Mouse (Mus musculus): Measurements from ENCODE around the gene Agap1.

Agap1 gene

DNA sequence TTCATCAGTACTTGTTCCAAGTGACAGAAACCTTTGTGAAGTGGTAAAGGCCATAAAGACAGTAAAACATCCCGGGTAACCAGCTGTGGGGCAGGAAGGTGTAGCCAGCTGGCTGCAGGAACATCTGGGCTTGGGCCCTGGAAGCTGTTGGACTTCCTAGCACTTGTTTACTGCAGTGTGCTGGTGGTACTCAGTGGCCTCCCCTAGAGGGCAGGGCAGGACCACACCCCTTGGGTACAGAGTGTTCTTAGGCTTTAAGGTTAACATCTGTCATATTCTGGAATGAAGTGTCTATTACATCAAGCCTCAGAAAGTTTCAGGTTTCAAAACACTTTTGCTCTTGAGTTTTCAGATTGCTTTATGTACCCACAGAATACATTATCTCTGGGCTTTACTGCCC is 376.5 kb downstream of the Agap1 start:
- in situ Hi-C loops (cut with MseI, MboI) = no loop called here

DNA sequence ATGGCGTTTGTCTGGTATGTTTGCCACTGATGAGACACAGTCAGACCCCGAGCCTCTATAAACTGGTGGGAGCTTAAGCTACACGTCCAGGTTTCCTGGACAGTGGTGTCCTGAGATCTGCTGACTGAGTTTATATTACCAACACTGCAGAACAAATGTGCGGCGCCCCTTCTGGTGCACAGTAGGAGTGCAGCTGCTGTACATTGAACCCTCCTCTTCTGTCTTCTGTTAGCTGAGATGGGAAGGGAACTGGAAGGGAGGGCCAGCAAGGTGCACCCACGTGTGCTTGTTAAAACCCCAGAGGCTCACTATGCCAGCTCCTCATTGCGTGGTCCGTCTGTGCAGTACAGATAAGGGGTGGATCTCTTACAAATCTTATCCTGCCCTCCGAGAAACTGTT is 389.5 kb downstream of the Agap1 start:
- in situ Hi-C loops (cut with MseI, MboI) = no loop called here

- in situ Hi-C loops (cut with MseI, MboI) = no loop called here
These were observed 390.9 kb downstream of the Agap1 start for GRCm38 (mm10) chr1:89845487-89845886.

DNA sequence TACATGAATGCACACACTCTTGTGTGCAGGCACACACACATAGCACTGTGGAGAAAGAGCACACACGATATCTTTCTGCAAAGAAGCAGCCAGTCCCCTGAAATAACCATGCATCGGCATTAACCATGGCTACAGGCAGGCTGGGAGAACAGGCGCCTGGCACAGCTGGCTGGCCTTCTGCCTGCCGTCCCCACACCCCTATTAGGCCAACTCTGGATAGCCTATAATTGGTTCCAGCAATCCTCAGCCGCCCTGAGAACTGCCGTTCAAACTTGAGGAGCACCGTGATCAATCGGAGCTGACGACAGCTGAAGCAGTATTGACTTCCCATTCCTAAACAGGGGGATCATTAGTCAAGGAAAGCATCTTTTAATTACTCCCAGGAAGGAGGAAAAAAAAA is 391.5 kb downstream of the Agap1 start:
- in situ Hi-C loops (cut with MseI, MboI) = no loop called here

DNA sequence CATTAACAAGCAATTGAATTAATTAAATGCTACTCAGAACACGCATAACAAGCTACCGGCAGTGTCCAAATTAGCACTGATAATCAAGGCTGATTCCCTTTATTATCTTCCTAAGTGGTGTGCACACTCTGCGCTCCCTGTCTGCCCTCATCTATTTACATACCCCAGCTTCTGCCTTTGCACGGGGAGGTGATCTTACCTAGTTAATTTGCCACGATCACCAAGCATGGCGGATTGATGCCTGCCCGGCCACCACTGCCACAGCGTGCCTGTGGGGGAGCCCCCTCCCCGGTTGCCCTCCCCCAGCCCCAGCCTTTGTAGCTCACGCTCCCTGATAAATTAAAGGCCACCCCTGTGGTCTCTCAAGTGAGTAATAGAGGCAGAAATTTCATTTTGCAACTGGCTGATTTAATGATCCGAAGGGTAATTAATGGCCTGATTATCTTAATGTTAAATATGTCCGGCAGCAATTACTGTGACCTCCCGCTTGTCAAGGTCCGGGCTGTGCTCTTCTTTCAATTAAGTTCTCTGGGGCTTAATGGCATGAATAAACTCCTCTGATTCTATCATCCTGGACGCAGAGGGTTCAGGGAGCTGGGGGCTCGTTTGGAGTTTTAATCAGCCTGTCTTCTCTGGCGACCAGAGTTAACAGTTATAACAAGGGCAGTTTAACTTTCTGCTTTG is 393.9 kb downstream of the Agap1 start:
- in situ Hi-C loops (cut with MseI, MboI) = no loop called here

DNA sequence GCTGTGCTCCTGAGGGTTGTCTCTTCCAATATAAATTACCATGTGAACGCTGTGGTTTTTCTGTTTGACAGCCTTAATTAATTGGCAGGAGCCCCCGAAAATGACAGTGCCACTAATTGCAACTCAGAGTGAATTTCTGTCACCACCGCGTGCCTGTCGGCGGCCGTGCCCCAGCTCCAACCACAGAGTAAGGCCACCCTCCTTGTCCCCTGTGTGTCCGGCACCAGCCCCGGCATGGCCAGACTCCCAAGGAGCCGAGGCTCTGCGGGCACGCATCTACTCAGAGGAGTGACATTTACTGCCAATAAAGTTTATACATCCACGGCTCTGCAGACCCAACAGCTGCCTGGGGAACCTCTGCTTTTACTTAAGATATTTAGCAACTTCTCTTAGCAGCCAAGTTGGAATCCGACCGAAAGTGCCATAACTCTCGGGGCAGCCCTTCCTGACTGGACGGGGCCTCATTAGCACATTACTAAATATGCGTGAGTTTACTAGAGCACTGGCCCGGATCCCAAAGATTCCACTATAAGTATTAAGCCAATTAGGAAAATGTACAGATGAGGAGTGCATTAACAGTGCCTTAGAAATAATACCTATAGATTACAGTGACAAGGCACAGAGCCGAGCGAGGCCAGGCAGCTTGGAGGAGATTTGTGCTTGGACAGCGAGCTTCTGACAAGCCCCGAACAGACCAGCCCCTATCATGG is 394.7 kb downstream of the Agap1 start:
- in situ Hi-C loops (cut with MseI, MboI) = no loop called here

- in situ Hi-C loops (cut with MseI, MboI) = no loop called here
These were observed 395.2 kb downstream of the Agap1 start for GRCm38 (mm10) chr1:89849861-89850230.

- in situ Hi-C loops (cut with MseI, MboI) = no loop called here
These were observed 396.2 kb downstream of the Agap1 start for GRCm38 (mm10) chr1:89850681-89851414.

DNA sequence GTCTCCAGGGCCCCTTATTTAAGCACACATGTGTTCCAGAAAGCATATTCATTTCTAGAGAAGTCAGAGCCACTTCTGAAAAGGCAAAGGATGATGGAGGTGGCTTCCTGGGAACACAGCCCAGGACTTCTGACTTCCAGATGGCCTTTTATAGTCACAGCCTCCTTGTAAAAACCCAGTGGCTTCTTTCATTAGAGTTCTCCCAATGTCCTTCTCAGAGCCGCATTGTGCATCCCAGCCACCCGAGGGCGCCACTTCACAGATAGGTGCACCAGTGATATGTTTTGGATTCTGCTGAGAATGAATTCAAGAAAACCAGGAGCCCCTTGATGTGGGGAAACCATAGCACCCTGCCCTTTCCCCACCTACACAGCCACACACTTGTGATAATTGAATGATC is 404.6 kb downstream of the Agap1 start:
- in situ Hi-C loops (cut with MseI, MboI) = no loop called here

DNA sequence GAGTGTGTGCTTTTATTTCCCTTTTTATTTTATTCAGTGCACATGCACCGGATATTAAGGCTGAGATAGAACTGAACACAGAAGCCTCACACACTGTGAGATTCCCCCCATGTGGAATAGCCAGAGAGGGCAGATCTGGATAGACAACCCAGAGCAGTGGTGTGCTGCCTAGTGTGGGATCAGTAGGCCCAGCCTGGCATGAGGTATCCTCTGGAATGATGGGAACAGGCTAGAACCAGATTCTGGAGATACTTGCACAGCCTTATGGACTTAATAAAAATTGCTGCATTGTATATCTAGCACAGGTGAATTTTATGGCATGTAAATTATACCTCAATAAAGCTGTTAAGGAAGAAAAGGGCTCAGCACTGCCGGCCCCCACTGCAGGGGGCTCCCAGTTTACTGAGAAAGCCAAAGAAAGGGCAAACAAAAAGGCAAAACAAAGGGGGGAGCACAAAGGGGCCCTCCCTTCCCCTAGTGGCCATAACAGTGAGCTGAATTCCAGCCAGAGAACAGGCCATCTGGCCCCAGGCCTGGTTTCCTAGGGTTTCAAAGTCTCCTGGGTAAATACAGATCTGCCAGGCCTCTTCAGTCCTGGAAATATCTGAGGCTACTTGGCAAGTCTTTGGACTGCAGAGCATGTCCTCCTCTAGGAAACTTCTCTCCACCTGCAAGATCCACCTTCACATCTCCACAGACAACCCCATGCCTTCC is 405.6 kb downstream of the Agap1 start:
- in situ Hi-C loops (cut with MseI, MboI) = no loop called here

- in situ Hi-C loops (cut with MseI, MboI) = no loop called here
These were observed 411.2 kb downstream of the Agap1 start for GRCm38 (mm10) chr1:89865787-89866186.

DNA sequence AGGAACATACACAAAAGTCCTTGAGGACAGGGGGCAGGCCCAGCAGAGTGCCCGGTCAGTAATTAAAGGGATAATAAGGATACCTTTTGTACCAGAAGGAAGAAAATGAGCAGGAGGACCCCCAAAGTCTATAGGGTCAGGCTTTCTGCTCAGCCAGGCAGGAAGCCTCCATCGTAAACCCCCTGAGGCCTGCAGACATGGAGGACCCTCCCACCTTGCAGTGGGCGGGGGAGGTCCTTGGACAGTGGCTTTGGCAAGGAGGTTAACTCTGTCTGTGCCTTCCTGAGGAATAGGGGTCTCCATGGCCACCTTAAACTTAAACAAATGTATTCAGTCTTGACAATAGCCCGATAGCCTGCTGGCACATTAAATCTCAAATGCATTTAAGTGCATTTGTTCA is 413.2 kb downstream of the Agap1 start:
- in situ Hi-C loops (cut with MseI, MboI) = no loop called here

DNA sequence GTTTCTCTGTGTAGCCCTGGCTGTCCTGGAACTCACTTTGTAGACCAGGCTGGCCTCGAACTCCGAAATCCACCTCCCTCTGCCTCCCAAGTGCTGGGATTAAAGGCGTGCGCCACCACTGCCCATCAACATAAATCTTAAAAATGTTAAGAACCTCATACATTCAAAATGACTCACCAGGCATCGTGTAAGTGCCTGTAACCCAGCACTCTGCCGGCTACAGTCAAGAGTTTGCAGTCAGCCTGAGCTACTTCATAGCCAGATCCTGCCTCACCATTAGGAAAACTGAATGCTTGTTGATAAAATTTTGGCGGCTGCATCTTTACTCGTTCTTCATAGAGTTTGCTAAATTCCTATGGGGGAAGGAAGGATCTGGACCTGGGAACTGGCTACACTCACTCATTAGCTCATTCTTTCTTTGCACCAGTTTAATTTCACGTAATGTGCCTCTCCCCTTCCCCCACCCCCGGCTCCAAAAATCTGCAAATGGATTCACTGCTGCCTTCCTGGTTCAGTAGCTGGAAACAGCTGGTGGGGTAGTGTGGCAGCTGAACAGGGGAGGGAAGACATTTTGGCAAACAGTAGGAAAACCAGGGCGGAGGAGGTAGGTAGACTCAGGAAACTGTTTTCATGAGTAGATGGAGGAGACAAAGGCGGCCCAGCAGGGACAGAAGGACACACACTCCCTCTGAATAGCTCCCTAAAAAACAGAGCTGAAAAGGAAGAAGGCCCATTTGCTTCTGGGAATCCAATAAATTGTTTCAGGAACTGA is 415.7 kb downstream of the Agap1 start:
- in situ Hi-C loops (cut with MseI, MboI) = no loop called here

GRCm38 (mm10) chr1:89870906-89871211 is 416.3 kb downstream of the Agap1 start:
- in situ Hi-C loops (cut with MseI, MboI) = no loop called here

DNA sequence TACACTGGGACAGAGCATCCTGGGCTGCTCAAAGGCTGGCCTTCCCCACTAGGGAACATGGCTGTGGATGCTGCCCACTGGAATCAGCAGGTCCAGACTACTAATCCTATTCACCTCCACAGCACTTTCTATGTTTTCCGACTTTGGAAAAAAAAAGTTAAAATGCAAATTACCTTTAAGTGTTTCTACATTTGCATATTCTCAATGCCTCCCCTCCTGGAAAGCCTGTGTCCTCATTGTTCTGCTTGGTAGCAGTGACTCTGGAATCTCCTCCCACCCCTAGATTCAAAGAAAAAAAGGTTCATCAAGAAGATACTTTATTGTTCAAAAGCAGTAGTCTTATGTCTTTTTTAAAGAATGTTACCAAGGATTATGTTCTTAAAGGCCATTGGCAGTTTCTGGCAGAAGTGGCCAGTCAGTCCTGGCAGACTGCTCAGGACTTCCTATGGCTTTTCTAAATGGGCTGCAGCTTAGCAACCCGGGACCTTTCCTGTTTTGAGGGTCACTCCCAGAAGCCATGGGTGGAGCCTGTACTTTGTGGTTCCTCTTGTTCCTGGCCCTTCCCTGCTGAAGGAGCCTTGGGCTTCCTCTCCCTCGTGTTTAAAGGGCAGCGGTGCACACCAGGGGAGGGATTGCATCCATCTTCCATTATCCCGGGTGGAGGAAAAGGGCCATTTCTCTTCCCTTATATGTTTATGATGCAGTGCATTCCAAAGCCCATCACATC is 421.9 kb downstream of the Agap1 start:
- in situ Hi-C loops (cut with MseI, MboI) = no loop called here

- in situ Hi-C loops (cut with MseI, MboI) = no loop called here
These were observed 423.9 kb downstream of the Agap1 start for GRCm38 (mm10) chr1:89878496-89878895.

DNA sequence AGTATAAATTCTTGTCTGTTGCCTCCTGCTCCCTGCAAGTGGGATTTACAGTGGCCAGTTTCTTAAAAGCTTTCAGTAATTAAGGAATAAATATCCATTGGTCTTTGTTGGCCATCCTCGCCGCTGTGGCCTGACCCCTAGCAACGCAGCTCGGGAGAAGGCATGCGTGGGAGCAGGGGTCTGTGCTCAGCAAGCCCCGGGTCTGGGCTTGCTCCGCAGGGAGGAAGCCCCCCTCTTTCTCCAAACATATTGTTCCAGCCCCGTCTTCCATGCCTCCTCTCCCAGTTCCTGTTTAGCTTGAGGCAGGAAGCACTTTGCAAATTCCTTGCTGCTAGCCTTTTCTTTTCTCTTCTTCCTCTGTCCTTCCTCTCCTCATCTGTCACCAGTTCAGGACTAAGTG is 425.6 kb downstream of the Agap1 start:
- in situ Hi-C loops (cut with MseI, MboI) = no loop called here

DNA sequence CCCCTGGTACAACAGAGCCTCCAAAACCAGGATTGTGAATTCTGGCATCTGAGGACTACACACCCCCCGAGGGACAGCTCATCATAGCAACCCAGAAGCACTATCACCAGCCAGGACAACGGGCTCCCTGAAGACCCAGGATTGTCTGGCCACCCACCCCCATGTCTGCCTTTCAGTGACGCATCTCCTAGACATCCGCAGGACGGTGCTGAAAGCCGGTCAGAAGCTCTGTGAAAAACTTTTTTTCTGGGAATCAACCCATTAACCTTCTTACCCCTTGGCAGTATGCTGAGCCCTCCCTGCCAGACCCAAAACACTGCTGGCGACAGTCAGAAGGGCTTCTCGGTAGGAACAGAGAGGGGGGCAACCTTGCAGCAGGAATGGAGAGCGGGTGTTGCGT is 426.2 kb downstream of the Agap1 start:
- in situ Hi-C loops (cut with MseI, MboI) = no loop called here

GRCm38 (mm10) chr1:89884335-89884734 is 429.7 kb downstream of the Agap1 start:
- in situ Hi-C loops (cut with MseI, MboI) = no loop called here

DNA sequence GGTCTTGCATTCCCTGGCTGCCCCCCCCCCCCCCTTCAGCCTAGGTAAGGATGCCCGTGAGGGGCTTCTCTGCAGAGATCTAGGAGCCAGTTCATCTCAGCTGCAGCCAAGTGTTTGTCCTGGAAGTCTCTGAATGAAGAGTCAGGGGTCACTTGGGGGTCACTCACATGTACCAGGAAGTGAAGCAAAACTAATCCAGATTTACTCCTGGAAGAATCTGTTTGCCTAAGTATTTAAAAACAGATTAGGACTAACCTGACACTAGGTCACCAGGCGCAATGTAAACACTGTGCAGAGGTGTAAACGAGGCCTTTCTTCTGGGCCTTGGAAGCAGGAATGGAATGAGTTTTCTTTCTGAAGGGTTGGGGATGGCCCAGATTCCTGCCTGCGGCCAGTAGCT is 431.1 kb downstream of the Agap1 start:
- in situ Hi-C loops (cut with MseI, MboI) = no loop called here

DNA sequence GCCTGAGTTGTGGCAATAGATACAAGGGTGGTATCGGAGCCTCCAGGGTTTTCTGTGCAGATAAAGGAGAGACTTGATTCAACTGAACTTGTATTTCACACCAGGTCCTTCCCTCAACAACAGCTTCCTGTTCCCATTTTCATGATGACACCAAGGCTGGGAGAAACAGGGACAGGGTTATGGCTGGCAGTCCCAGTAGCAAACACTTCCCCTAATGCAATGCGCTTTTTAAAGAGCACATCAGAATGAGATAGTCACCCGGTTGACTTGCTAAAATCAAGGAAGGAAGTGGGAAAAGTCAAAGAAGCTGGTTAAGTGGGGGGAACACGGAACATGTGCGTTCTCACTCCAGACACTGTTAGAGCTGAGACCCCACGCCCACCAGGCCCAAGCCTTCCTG is 436.8 kb downstream of the Agap1 start:
- in situ Hi-C loops (cut with MseI, MboI) = no loop called here
